Comparison of ENCODE assay signal across 9 mouse cellular contexts in the genomic region with DNA sequence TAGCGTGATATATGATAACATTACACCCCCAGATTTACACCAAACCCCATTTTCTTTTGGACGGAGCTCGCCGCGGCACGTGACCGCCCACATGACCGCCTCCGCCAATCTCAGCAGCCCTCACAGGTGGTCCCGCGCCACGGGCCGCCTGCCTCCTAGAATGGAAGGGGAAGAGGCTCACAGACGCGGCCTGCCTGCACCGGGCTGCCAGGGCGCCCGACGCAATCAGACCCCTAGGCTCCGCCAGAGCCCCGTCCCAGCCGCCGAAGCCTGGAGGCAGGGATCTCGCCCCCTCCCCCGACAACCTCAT. TPM values are rescaled to one million over a fixed set of nuclear protein-coding genes. Genes with fewer than 3 reads are reported as not detected.
DNase-seq lines count a peak whose midpoint lies in the region; ATAC-seq lines count a peak whose summit lies in the region.
"Had no signal": no experiment of that assay in that cellular context is flagged by ENCODE, and none has a peak within 500 bp of the region (broad histone marks: within the 10 kb centered on the region; RNA-seq: fewer than 3 reads in every experiment).

No protein-coding gene starts in this region.

- H3K4me1 ChIP-seq in forebrain, embryonic 13.5 days, result peaks cover 19% of the 10 kb centered on the region
- peaks cover 31% of the 10 kb centered on the region; the same call in 1 of the 2 replicates for H3K4me1 ChIP-seq in intestine, embryonic 14.5 days (replicated peaks; ENCODE audit: control insufficient read depth, insufficient read depth, low read length)
- peaks cover 3% of the 10 kb centered on the region for H3K4me1 ChIP-seq in liver, embryonic 16.5 days (ENCODE audit: control insufficient read depth, low read depth, low read length)
- peaks cover 66% of the 10 kb centered on the region for H3K4me1 ChIP-seq in neural tube, embryonic 15.5 days

- H3K4me3 ChIP-seq in forebrain, embryonic 13.5 days, result peak overlapping the region; percentile 28
- peak overlapping the region; percentile 50 for H3K4me3 ChIP-seq in intestine, embryonic 14.5 days (ENCODE audit: low read depth, low read length)
- peak overlapping the region; percentile 36 for H3K4me3 ChIP-seq in liver, embryonic 16.5 days (ENCODE audit: low read depth, low read length)
- peak overlapping the region; percentile 81 for H3K4me3 ChIP-seq in neural tube, embryonic 15.5 days (replicated peaks)

- H3K9me3 ChIP-seq in forebrain, embryonic 13.5 days (replicated peaks), result no peaks in the 10 kb centered on the region
- no peaks in the 10 kb centered on the region for H3K9me3 ChIP-seq in intestine, embryonic 14.5 days (ENCODE audit: control insufficient read depth, low read length)
- no peaks in the 10 kb centered on the region for H3K9me3 ChIP-seq in liver, embryonic 16.5 days (replicated peaks; ENCODE audit: control insufficient read depth, low read length)
- no peaks in the 10 kb centered on the region for H3K9me3 ChIP-seq in neural tube, embryonic 15.5 days (replicated peaks)

- H3K36me3 ChIP-seq in forebrain, embryonic 13.5 days (ENCODE audit: poor library complexity, severe bottlenecking), result no peaks in the 10 kb centered on the region
- H3K36me3 ChIP-seq in intestine, embryonic 14.5 days (ENCODE audit: control insufficient read depth, insufficient read depth, low read length), result no peaks in the 10 kb centered on the region
- H3K36me3 ChIP-seq in liver, embryonic 16.5 days (ENCODE audit: control insufficient read depth, insufficient read depth), result no peaks in the 10 kb centered on the region
- H3K36me3 ChIP-seq in neural tube, embryonic 15.5 days, result no peaks in the 10 kb centered on the region

- H3K27ac ChIP-seq in forebrain, embryonic 13.5 days, result no peak overlapping the region
- peak overlapping the region; percentile 55 for H3K27ac ChIP-seq in intestine, embryonic 14.5 days (ENCODE audit: low read depth)
- no peak overlapping the region for H3K27ac ChIP-seq in liver, embryonic 16.5 days (ENCODE audit: low read length)
- H3K27ac ChIP-seq in neural tube, embryonic 15.5 days (replicated peaks), result peak overlapping the region; percentile 100

- no peak overlapping the region for H3K9ac ChIP-seq in forebrain, embryonic 13.5 days
- H3K9ac ChIP-seq in intestine, embryonic 14.5 days (ENCODE audit: low read length), result peak overlapping the region; percentile 57
- no peak overlapping the region for H3K9ac ChIP-seq in liver, embryonic 16.5 days (ENCODE audit: low read depth, low read length)
- peak overlapping the region; percentile 92 for H3K9ac ChIP-seq in neural tube, embryonic 15.5 days (replicated peaks)

- WGBS in forebrain, embryonic 13.5 days, result under 1% methylated on average over 25 of the region's 25 CpGs
- under 1% methylated on average over 25 of the region's 25 CpGs for WGBS in intestine, embryonic 14.5 days
- WGBS in liver, embryonic 16.5 days (ENCODE audit: insufficient replicate concordance), result 1% methylated on average over 25 of the region's 25 CpGs
- under 1% methylated on average over 25 of the region's 25 CpGs for WGBS in neural tube, embryonic 15.5 days

- peak; percentile 66; the same call in 1 of the 2 replicates for ATAC-seq in forebrain, embryonic 13.5 days
- ATAC-seq in intestine, embryonic 14.5 days (replicated peaks; ENCODE audit: low FRiP score, low TSS enrichment, low read depth), result peak; percentile 71
- no peak; the same call in 1 of the 2 replicates for ATAC-seq in liver, embryonic 16.5 days (ENCODE audit: low read depth)
- peak; percentile 85 for ATAC-seq in neural tube, embryonic 15.5 days (ENCODE audit: low FRiP score)
- ATAC-seq in erythroid progenitor cell, adult 5-6 weeks (replicated peaks; ENCODE audit: low FRiP score, poor library complexity, severe bottlenecking), result no peak

- peak overlapping the region; percentile 50 for H3K4me2 ChIP-seq in forebrain, embryonic 13.5 days
- peak overlapping the region; percentile 64 for H3K4me2 ChIP-seq in intestine, embryonic 14.5 days (ENCODE audit: low read length)
- peak overlapping the region; percentile 37 for H3K4me2 ChIP-seq in liver, embryonic 16.5 days (ENCODE audit: low read depth, low read length)
- H3K4me2 ChIP-seq in neural tube, embryonic 15.5 days, result peak overlapping the region; percentile 85

- peaks cover 100% of the 10 kb centered on the region for H3K27me3 ChIP-seq in forebrain, embryonic 13.5 days
- H3K27me3 ChIP-seq in intestine, embryonic 14.5 days (replicated peaks; ENCODE audit: control insufficient read depth, insufficient read depth, low read length), result peaks cover 94% of the 10 kb centered on the region
- peaks cover 99% of the 10 kb centered on the region for H3K27me3 ChIP-seq in liver, embryonic 16.5 days (ENCODE audit: control insufficient read depth, insufficient read depth, low read depth, low read length)
- no peaks in the 10 kb centered on the region for H3K27me3 ChIP-seq in neural tube, embryonic 15.5 days (replicated peaks)

- peak; percentile 55 for DNase-seq in ovary, postnatal 10 days (ENCODE audit: low spot score)
- no peak for DNase-seq in ovary, adult 18-20 months (ENCODE audit: low spot score)
- DNase-seq in intestine, embryonic 14.5 days (ENCODE audit: low spot score), result peak; percentile 90
- no peak for DNase-seq in Muller cell, postnatal 12 days (ENCODE audit: inconsistent ontology term)

RNA-seq across cellular contexts. Expression of a gene that starts 4.2 kb away (rescaled TPM):
- polyA plus RNA-seq in forebrain, embryonic 13.5 days (2015; fragmentation: Nextera tagmentation; extraction: Ambion mirVana), result not detected in 2 replicates
- 9.2 and 10.1 TPM in 2 replicates for polyA plus RNA-seq in intestine, embryonic 14.5 days (2014; fragmentation: Nextera tagmentation; extraction: Ambion mirVana)
- 0.26 and 0.34 TPM in 2 replicates for polyA plus RNA-seq in liver, embryonic 16.5 days (2015; fragmentation: Nextera tagmentation; extraction: Ambion mirVana)
- 86.8 and 109 TPM in 2 replicates for polyA plus RNA-seq in neural tube, embryonic 15.5 days (2015; fragmentation: Nextera tagmentation; extraction: Ambion mirVana)
- 1.1 and 8.4 TPM in 2 replicates for total RNA-seq in erythroid progenitor cell, adult 5-6 weeks (2015; ENCODE audit: low replicate concordance)
- total RNA-seq in erythroid progenitor cell, adult 5-6 weeks (2017; ENCODE audit: low replicate concordance), result 1.3 and 3.8 TPM in 2 replicates
- total RNA-seq: MEL had no signal

RNA-seq across cellular contexts. Expression of a gene that starts 4.3 kb away (rescaled TPM):
- not detected in 2 replicates for polyA plus RNA-seq in forebrain, embryonic 13.5 days (2015; fragmentation: Nextera tagmentation; extraction: Ambion mirVana)
- polyA plus RNA-seq in intestine, embryonic 14.5 days (2014; fragmentation: Nextera tagmentation; extraction: Ambion mirVana), result not detected in 2 replicates
- polyA plus RNA-seq in liver, embryonic 16.5 days (2015; fragmentation: Nextera tagmentation; extraction: Ambion mirVana), result not detected in 2 replicates
- not detected in 2 replicates for polyA plus RNA-seq in neural tube, embryonic 15.5 days (2015; fragmentation: Nextera tagmentation; extraction: Ambion mirVana)
- total RNA-seq in erythroid progenitor cell, adult 5-6 weeks (2015; ENCODE audit: low replicate concordance), result not detected in 2 replicates
- not detected in 2 replicates for total RNA-seq in erythroid progenitor cell, adult 5-6 weeks (2017; ENCODE audit: low replicate concordance)
- total RNA-seq: MEL had no signal

RNA-seq across cellular contexts. Expression of a gene that starts 4.3 kb away (rescaled TPM):
- polyA plus RNA-seq in forebrain, embryonic 13.5 days (2015; fragmentation: Nextera tagmentation; extraction: Ambion mirVana), result not detected in 2 replicates
- 9.2 and 9.7 TPM in 2 replicates for polyA plus RNA-seq in intestine, embryonic 14.5 days (2014; fragmentation: Nextera tagmentation; extraction: Ambion mirVana)
- 0.14 and 0.27 TPM in 2 replicates for polyA plus RNA-seq in liver, embryonic 16.5 days (2015; fragmentation: Nextera tagmentation; extraction: Ambion mirVana)
- 10.7 and 14.6 TPM in 2 replicates for polyA plus RNA-seq in neural tube, embryonic 15.5 days (2015; fragmentation: Nextera tagmentation; extraction: Ambion mirVana)
- not detected in 2 replicates for total RNA-seq in erythroid progenitor cell, adult 5-6 weeks (2015; ENCODE audit: low replicate concordance)
- 0.45 TPM in 1 of 2 replicates, not detected in the other for total RNA-seq in erythroid progenitor cell, adult 5-6 weeks (2017; ENCODE audit: low replicate concordance)
- total RNA-seq: MEL had no signal

RNA-seq across cellular contexts. Expression of a gene that starts 8.9 kb away (rescaled TPM):
- not detected in 2 replicates for polyA plus RNA-seq in forebrain, embryonic 13.5 days (2015; fragmentation: Nextera tagmentation; extraction: Ambion mirVana)
- polyA plus RNA-seq in intestine, embryonic 14.5 days (2014; fragmentation: Nextera tagmentation; extraction: Ambion mirVana), result 2.5 and 3.9 TPM in 2 replicates
- polyA plus RNA-seq in liver, embryonic 16.5 days (2015; fragmentation: Nextera tagmentation; extraction: Ambion mirVana), result not detected in 2 replicates
- polyA plus RNA-seq in neural tube, embryonic 15.5 days (2015; fragmentation: Nextera tagmentation; extraction: Ambion mirVana), result 10.3 and 15.0 TPM in 2 replicates
- not detected in 2 replicates for total RNA-seq in erythroid progenitor cell, adult 5-6 weeks (2015; ENCODE audit: low replicate concordance)
- not detected in 2 replicates for total RNA-seq in erythroid progenitor cell, adult 5-6 weeks (2017; ENCODE audit: low replicate concordance)
- total RNA-seq: MEL had no signal

RNA-seq across cellular contexts. Expression of a gene that starts 13.0 kb away (rescaled TPM):
- polyA plus RNA-seq in forebrain, embryonic 13.5 days (2015; fragmentation: Nextera tagmentation; extraction: Ambion mirVana), result not detected in 2 replicates
- 30.1 and 34.1 TPM in 2 replicates for polyA plus RNA-seq in intestine, embryonic 14.5 days (2014; fragmentation: Nextera tagmentation; extraction: Ambion mirVana)
- polyA plus RNA-seq in liver, embryonic 16.5 days (2015; fragmentation: Nextera tagmentation; extraction: Ambion mirVana), result 0.26 and 0.68 TPM in 2 replicates
- 26.8 and 73.9 TPM in 2 replicates for polyA plus RNA-seq in neural tube, embryonic 15.5 days (2015; fragmentation: Nextera tagmentation; extraction: Ambion mirVana)
- total RNA-seq in erythroid progenitor cell, adult 5-6 weeks (2015; ENCODE audit: low replicate concordance), result not detected in 2 replicates
- not detected in 2 replicates for total RNA-seq in erythroid progenitor cell, adult 5-6 weeks (2017; ENCODE audit: low replicate concordance)
- total RNA-seq: MEL had no signal

Comparison
In these comparisons a context has a peak if more than half of its experiments do, and no peak if none do; other contexts are left out.
1. DNase-seq: peak in ovary, postnatal 10 days (single experiment) and intestine, embryonic 14.5 days (single experiment); none in ovary, adult 18-20 months (single experiment) and Muller cell, postnatal 12 days (single experiment).
2. ATAC-seq: peak in forebrain, embryonic 13.5 days (single experiment), intestine, embryonic 14.5 days (single experiment) and neural tube, embryonic 15.5 days (single experiment); none in liver, embryonic 16.5 days (single experiment) and erythroid progenitor cell, adult 5-6 weeks (single experiment).
3. H3K27ac ChIP-seq: peak in intestine, embryonic 14.5 days (single experiment) and neural tube, embryonic 15.5 days (single experiment); none in forebrain, embryonic 13.5 days (single experiment) and liver, embryonic 16.5 days (single experiment).
4. H3K4me3 ChIP-seq: peak in every context shown above with its lines; median percentile 81 in neural tube, embryonic 15.5 days; 50 in intestine, embryonic 14.5 days; 36 in liver, embryonic 16.5 days; 28 in forebrain, embryonic 13.5 days.
5. H3K9ac ChIP-seq: peak in intestine, embryonic 14.5 days (single experiment) and neural tube, embryonic 15.5 days (single experiment); none in forebrain, embryonic 13.5 days (single experiment) and liver, embryonic 16.5 days (single experiment).
6. Peak in every context shown above with its lines, with median percentiles within 50 percentile points of each other: H3K4me2 ChIP-seq.